Mouse (Mus musculus) left cerebral cortex, adult 11 months (tissue): ENCODE measurements around the gene Pet2.

Experiments used
- DNase-seq: peaks from one replicate; pipeline ENCODE4 v3.0.0; 2022; ENCODE audit warnings: low spot score

Pet2 gene

DNA sequence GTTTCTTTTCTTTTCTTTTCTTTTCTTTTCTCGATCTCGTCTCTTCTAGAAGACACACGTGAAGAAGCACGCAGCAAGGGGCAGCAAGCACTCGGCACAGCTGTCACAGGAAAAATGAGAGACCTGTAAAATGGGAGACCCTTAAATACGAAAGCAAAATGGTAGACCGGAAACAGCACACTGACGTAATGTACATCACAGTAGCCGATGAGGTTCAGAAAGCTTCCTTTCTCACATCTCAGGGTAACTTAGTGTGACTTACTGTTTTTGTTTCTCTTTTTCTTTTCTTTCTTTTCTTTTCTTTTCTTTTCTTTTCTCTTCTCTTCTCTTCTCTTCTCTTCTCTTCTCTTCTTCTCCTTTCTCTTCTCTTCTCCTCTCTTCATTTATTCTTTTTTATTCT, at the start of gene Pet2:
Pet2 (minus strand) TSS at position 101 of the 400 bp plus-strand sequence.
- DNase-seq, result no peak
